Mouse (Mus musculus): Measurements from ENCODE around the gene Zfp398. TPM values are rescaled to one million over a fixed set of nuclear protein-coding genes. Genes with fewer than 3 reads are reported as not detected.

Zfp398 gene
- polyA plus RNA-seq, 1 experiment from 2014 or later, result 18.6 TPM

DNA sequence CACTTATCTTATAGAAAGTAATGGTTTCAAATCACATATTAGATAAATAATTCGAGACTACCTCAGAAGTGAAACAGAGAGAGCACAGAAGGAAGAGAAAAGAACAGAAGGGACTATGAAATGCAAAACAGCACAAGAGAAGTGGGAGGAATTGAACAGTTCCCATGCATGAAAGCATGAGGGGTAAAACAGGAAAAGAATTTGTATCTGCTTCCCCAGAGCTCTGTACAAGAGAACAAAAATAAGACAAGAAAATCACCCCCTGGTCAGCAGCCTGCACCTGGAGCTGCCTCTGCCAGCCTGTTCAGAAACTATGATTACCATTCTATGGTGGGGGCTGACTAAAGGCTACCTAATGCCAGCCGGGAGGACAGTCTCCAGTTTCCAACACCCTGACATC, 28.0 kb upstream of the Zfp398 start:
- DNase-seq (ENCODE audit: low spot score) (no peak), ATAC-seq (ENCODE audit: low FRiP score) (no peak)
- no peak overlapping the region for H3K27ac ChIP-seq
- H3K4me2 ChIP-seq (replicated peaks), result no peak overlapping the region
- no peaks in the 10 kb centered on the region for H3K9me3 ChIP-seq (ENCODE audit: control insufficient read depth, low read length)
- no peaks in the 10 kb centered on the region for H3K27me3 ChIP-seq (ENCODE audit: control insufficient read depth, insufficient read depth, low read length)
- H3K9ac ChIP-seq, result no peak overlapping the region
- peaks cover 52% of the 10 kb centered on the region for H3K36me3 ChIP-seq (replicated peaks; ENCODE audit: control insufficient read depth, insufficient read depth)
- H3K4me1 ChIP-seq (replicated peaks; ENCODE audit: control insufficient read depth, insufficient read depth, low read length), result peaks cover 27% of the 10 kb centered on the region
- 91% methylated on average over 2 of the region's 2 CpGs for WGBS
- H3K4me3 ChIP-seq (replicated peaks; ENCODE audit: low read length), result no peak overlapping the region

DNA sequence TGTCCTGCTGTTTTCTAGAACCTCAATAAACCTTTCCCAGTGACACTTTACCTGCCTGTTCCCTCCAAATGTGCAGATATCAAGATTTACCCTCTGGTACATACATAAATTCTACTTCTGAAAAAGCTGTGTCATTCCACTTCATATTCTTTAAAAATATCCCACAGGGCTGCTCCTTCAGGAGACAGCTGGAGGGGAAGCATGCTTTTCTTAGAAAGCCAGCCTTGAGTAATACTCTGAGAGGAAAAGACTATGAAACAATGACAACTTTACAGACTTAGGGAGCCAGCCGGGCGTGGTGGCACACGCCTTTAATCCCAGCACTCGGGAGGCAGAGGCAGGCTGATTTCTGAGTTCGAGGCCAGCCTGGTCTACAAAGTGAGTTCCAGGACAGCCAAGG, 26.9 kb upstream of the Zfp398 start:
- ATAC-seq (ENCODE audit: low FRiP score), result no peak
- peaks cover 40% of the 10 kb centered on the region for H3K36me3 ChIP-seq (replicated peaks; ENCODE audit: control insufficient read depth, insufficient read depth)
- H3K4me1 ChIP-seq (replicated peaks; ENCODE audit: control insufficient read depth, insufficient read depth, low read length), result peaks cover 27% of the 10 kb centered on the region
- H3K9ac ChIP-seq, result no peak overlapping the region
- DNase-seq (ENCODE audit: low spot score), result no peak
- no peaks in the 10 kb centered on the region for H3K9me3 ChIP-seq (ENCODE audit: control insufficient read depth, low read length)
- H3K27me3 ChIP-seq (ENCODE audit: control insufficient read depth, insufficient read depth, low read length), result no peaks in the 10 kb centered on the region
- 94% methylated on average over 4 of the region's 5 CpGs for WGBS
- no peak overlapping the region for H3K27ac ChIP-seq
- no peak overlapping the region for H3K4me3 ChIP-seq (replicated peaks; ENCODE audit: low read length)
- no peak overlapping the region for H3K4me2 ChIP-seq (replicated peaks)

DNA sequence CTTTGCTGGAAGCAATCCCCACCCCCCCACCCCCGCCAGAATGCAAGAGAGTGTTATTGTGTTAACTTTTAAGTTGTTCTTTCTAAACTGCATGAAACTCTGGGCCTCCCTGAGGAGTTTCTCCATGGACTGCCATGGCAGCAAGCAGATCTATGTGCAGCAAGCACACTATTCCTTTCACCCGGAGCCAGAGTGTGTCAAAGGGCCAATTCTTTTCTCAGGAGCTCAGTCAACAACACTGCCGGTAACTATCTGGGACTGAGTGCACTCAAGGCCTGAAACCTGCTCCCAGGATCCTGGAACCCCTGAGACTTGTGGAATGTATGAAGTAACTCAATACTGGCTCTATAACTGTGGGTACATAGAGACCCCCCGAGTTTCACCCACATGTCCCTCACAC, 26.4 kb upstream of the Zfp398 start:
- peaks cover 35% of the 10 kb centered on the region for H3K36me3 ChIP-seq (replicated peaks; ENCODE audit: control insufficient read depth, insufficient read depth)
- H3K27me3 ChIP-seq (ENCODE audit: control insufficient read depth, insufficient read depth, low read length), result no peaks in the 10 kb centered on the region
- H3K4me2 ChIP-seq (replicated peaks), result peak overlapping the region; percentile 28
- DNase-seq (ENCODE audit: low spot score) (no peak), ATAC-seq (ENCODE audit: low FRiP score) (no peak)
- peaks cover 29% of the 10 kb centered on the region for H3K4me1 ChIP-seq (replicated peaks; ENCODE audit: control insufficient read depth, insufficient read depth, low read length)
- H3K9me3 ChIP-seq (ENCODE audit: control insufficient read depth, low read length), result no peaks in the 10 kb centered on the region
- peak overlapping the region; percentile 16; the same call in 1 of the 2 replicates for H3K27ac ChIP-seq
- no peak overlapping the region for H3K9ac ChIP-seq
- WGBS, result 74% methylated on average over 4 of the region's 4 CpGs
- no peak overlapping the region for H3K4me3 ChIP-seq (replicated peaks; ENCODE audit: low read length)

DNA sequence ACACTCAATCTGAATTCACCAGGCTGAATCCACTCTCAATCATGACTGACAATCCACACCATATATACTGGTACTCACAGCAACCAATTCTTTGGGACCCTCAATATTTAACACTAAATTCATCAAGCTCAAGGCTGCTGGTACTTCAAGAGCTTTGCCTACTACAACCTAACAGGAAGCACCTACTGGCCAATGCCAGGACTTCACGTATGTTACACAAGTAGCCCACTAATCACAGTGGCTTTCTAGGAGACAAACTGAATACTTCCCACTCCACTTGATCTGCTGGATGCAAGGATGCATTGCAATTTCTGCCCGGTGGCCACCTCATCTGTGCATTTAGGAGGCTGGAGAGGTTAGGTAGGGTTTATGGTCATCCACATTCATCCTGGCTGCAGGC, 25.3 kb upstream of the Zfp398 start:
- ATAC-seq (ENCODE audit: low FRiP score) (no peak), DNase-seq (ENCODE audit: low spot score) (no peak)
- Histone ChIP-seq H3K9me3 (ENCODE audit: control insufficient read depth, low read length) (no peaks in the 10 kb centered on the region), H3K36me3 (replicated peaks; ENCODE audit: control insufficient read depth, insufficient read depth) (peaks cover 24% of the 10 kb centered on the region), H3K27ac (no peak overlapping the region), H3K4me2 (replicated peaks) (peak overlapping the region; percentile 63; the same call in 1 of the 2 replicates), H3K27me3 (ENCODE audit: control insufficient read depth, insufficient read depth, low read length) (no peaks in the 10 kb centered on the region), H3K4me3 (replicated peaks; ENCODE audit: low read length) (no peak overlapping the region), H3K4me1 (replicated peaks; ENCODE audit: control insufficient read depth, insufficient read depth, low read length) (peaks cover 31% of the 10 kb centered on the region), H3K9ac (no peak overlapping the region)
- WGBS, result 80% methylated on average over 2 of the region's 2 CpGs

DNA sequence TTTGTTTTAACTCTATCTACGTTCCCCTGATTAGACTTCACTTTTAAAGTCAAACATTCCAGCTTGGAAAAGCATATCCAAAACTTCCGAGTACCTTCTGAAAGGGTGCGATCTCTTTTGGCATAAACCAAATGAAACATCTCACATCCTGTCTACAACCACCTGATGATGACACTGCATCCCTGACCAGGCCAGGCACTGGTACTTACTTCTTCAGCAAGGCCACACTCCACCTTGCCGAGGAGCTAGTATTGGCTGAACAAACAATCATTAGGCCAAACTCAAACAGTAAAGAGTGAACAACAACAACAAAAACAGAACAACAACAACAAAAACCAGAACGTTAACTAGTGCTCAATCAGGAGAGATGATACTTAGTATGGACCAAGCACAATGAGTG, 24.1 kb upstream of the Zfp398 start:
- 74% methylated on average over 5 of the region's 5 CpGs for WGBS
- Histone ChIP-seq H3K36me3 (replicated peaks; ENCODE audit: control insufficient read depth, insufficient read depth) (peaks cover 13% of the 10 kb centered on the region), H3K4me2 (replicated peaks) (peak overlapping the region; percentile 63), H3K9ac (peak overlapping the region; percentile 89), H3K4me3 (replicated peaks; ENCODE audit: low read length) (peak overlapping the region; percentile 74), H3K9me3 (ENCODE audit: control insufficient read depth, low read length) (no peaks in the 10 kb centered on the region), H3K4me1 (replicated peaks; ENCODE audit: control insufficient read depth, insufficient read depth, low read length) (peaks cover 31% of the 10 kb centered on the region), H3K27ac (no peak overlapping the region), H3K27me3 (ENCODE audit: control insufficient read depth, insufficient read depth, low read length) (no peaks in the 10 kb centered on the region)
- ATAC-seq (ENCODE audit: low FRiP score), result no peak
- no peak for DNase-seq (ENCODE audit: low spot score)

DNA sequence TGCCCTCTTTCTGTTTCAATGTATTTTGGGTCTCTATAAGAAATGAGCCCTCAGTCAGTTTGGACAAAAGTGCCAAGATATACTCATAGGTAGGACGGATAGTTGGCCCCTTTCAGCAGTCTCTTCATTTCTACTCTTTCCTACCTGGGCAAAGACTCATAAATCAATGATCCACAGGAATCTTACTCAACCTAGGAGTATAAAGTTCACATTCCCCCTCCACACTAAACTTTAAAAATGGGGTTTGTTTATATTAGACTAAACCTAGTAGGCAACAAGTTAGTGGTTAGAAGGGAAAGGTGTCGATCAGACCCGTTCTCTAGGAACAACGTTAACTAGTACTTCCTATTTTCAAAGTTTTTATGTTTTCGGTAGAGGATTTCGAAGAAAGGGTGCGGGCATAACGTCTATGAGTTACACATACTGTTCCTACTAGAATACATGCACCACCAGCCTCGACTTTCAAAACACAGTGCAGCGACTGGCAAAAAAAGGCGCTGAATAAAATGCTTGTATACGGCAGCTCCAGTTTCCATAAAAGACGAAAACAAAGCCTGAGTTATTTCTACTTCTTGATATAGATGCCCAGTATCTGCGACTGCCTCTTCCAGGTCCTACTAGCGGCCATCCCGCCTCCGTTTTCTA, 23.1 kb upstream of the Zfp398 start:
- ATAC-seq (ENCODE audit: low FRiP score) (no peak), DNase-seq (ENCODE audit: low spot score) (no peak)
- Histone ChIP-seq H3K9ac (peak overlapping the region; percentile 89), H3K4me3 (replicated peaks; ENCODE audit: low read length) (peak overlapping the region; percentile 74), H3K9me3 (ENCODE audit: control insufficient read depth, low read length) (no peaks in the 10 kb centered on the region), H3K36me3 (replicated peaks; ENCODE audit: control insufficient read depth, insufficient read depth) (peaks cover 6% of the 10 kb centered on the region), H3K27ac (peak overlapping the region; percentile 91), H3K4me2 (replicated peaks) (peak overlapping the region; percentile 63), H3K4me1 (replicated peaks; ENCODE audit: control insufficient read depth, insufficient read depth, low read length) (peaks cover 31% of the 10 kb centered on the region), H3K27me3 (ENCODE audit: control insufficient read depth, insufficient read depth, low read length) (no peaks in the 10 kb centered on the region)
- 1% methylated on average over 17 of the region's 17 CpGs for WGBS

DNA sequence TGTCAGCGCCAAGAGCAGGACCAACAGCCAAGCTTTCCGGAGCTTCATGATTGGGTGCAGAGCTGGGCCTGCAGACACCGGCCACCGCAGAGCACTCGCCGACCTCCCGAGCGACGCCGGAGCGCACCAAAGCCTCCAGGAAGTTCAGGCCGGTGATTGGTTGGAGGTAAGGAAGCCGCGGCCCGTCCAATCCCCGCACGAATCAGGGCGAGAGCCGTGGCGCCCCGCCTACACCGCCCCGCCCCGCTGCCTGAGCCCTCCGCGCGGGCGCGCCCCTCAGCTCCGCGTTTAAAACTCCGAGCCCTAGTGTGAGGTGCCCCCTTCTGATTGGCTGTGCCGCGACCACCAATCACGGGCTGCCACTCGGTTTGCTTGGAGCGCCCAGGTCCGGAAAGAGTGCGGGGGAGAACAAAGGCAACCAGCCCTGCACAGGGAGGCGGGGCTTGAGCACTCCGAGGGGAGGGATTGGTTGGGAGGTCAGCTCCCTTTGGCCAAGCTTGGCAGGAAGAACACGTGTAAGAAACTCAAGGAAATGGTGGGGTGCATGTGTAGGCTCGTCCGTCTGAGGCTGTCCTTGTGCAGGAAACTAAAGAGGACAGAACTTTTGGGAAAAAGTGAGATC, 22.1 kb upstream of the Zfp398 start, which contains the start of gene Pdia4:
Gene Pdia4 (minus strand): TSS at position 174 of the 622 bp plus-strand sequence.
- H3K4me2 ChIP-seq (replicated peaks), result peak within 1 kb of the TSS; percentile 63
- H3K36me3 ChIP-seq (replicated peaks; ENCODE audit: control insufficient read depth, insufficient read depth), result peaks cover 12% of the 10 kb centered on the region
- peaks cover 31% of the 10 kb centered on the region for H3K4me1 ChIP-seq (replicated peaks; ENCODE audit: control insufficient read depth, insufficient read depth, low read length)
- DNase-seq (ENCODE audit: low spot score) (peak; percentile 96), ATAC-seq (ENCODE audit: low FRiP score) (peak; percentile 100)
- H3K4me3 ChIP-seq (replicated peaks; ENCODE audit: low read length), result peak within 1 kb of the TSS; percentile 74
- no peaks in the 10 kb centered on the region for H3K27me3 ChIP-seq (ENCODE audit: control insufficient read depth, insufficient read depth, low read length)
- peak within 1 kb of the TSS; percentile 89 for H3K9ac ChIP-seq
- under 1% methylated on average over 44 of the region's 44 CpGs for WGBS
- peak within 1 kb of the TSS; percentile 91 for H3K27ac ChIP-seq
- no peaks in the 10 kb centered on the region for H3K9me3 ChIP-seq (ENCODE audit: control insufficient read depth, low read length)

- H3K27ac ChIP-seq, result no peak overlapping the region
- ATAC-seq (ENCODE audit: low FRiP score) (no peak), DNase-seq (ENCODE audit: low spot score) (no peak)
- no peak overlapping the region for H3K4me2 ChIP-seq (replicated peaks)
- WGBS, result 88% methylated on average over 1 of the region's 1 CpGs
- no peak overlapping the region for H3K4me3 ChIP-seq (replicated peaks; ENCODE audit: low read length)
- H3K4me1 ChIP-seq (replicated peaks; ENCODE audit: control insufficient read depth, insufficient read depth, low read length), result peaks cover 15% of the 10 kb centered on the region
- H3K36me3 ChIP-seq (replicated peaks; ENCODE audit: control insufficient read depth, insufficient read depth), result peaks cover 40% of the 10 kb centered on the region
- no peaks in the 10 kb centered on the region for H3K27me3 ChIP-seq (ENCODE audit: control insufficient read depth, insufficient read depth, low read length)
- no peak overlapping the region for H3K9ac ChIP-seq
- H3K9me3 ChIP-seq (ENCODE audit: control insufficient read depth, low read length), result no peaks in the 10 kb centered on the region
Observed at GRCm38 (mm10) chr6:47816151-47816550, 19.3 kb upstream of the Zfp398 start.

DNA sequence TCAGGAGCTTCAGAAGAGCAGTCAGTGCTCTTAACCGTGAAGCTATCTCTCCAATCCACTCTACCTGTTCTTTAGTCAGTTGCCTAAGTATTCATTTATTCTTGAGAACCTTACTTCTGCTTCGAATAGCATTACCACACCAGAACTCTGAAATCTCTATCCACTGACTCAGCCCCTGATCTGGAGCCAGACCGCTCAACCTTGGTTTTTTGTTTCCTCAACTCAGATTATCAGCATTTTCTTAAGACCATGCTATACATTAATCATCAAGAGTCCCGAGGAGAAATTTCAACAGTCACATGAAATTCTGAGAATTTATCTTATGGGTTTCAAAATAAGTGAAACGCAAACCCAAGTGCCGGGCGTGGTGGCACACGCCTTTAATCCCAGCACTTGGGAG, 16.7 kb upstream of the Zfp398 start:
- Histone ChIP-seq H3K27me3 (ENCODE audit: control insufficient read depth, insufficient read depth, low read length) (no peaks in the 10 kb centered on the region), H3K9me3 (ENCODE audit: control insufficient read depth, low read length) (no peaks in the 10 kb centered on the region), H3K36me3 (replicated peaks; ENCODE audit: control insufficient read depth, insufficient read depth) (peaks cover 65% of the 10 kb centered on the region), H3K4me1 (replicated peaks; ENCODE audit: control insufficient read depth, insufficient read depth, low read length) (0 out of 2 replicates have a peak, but pooled peaks cover 4% of the 10 kb centered on the region), H3K4me2 (replicated peaks) (no peak overlapping the region), H3K4me3 (replicated peaks; ENCODE audit: low read length) (no peak overlapping the region), H3K9ac (no peak overlapping the region), H3K27ac (no peak overlapping the region)
- ATAC-seq (ENCODE audit: low FRiP score) (no peak), DNase-seq (ENCODE audit: low spot score) (no peak)
- 95% methylated on average over 8 of the region's 8 CpGs for WGBS
